Mouse (Mus musculus): ENCODE measurements around the gene Evi2a.

The Evi2a gene

GRCm38 (mm10) chr11:79530333-79530761 lies at the start of gene Evi2a, which contains the start of gene Evi2:
TSS of gene Evi2a (minus strand) at chr11:79530609.
TSS of gene Evi2 (minus strand) at chr11:79530589.
- in situ Hi-C loops (cut with MboI, MseI): no loop called here

GRCm38 (mm10) chr11:79577741-79578140 lies 47.3 kb upstream of the Evi2a start:
- in situ Hi-C loops (cut with MboI, MseI): loop anchor here (10.0 to 25.0 kb wide), 2 partner anchors 93 to 335 kb away; no protein-coding TSS in a partner anchor

- in situ Hi-C loops (cut with MboI, MseI): loop anchor here (10.0 to 25.0 kb wide), 2 partner anchors 91 to 337 kb away; no protein-coding TSS in a partner anchor
Observed at GRCm38 (mm10) chr11:79575383-79576073, 45.1 kb upstream of the Evi2a start.

- in situ Hi-C loops (cut with MboI, MseI): loop anchor here in 1 of 2 experiments (10.0 kb wide), 1 partner anchor 89 kb away; no protein-coding TSS in a partner anchor
Observed at GRCm38 (mm10) chr11:79573836-79574235, 43.4 kb upstream of the Evi2a start.

- in situ Hi-C loops (cut with MboI, MseI): loop anchor here in 1 of 2 experiments (10.0 kb wide), 1 partner anchor 86 kb away; no protein-coding TSS in a partner anchor
Observed at GRCm38 (mm10) chr11:79570319-79570718, 39.9 kb upstream of the Evi2a start.

- in situ Hi-C loops (cut with MboI, MseI): no loop called here
Observed at GRCm38 (mm10) chr11:79568197-79568911, 37.9 kb upstream of the Evi2a start.

GRCm38 (mm10) chr11:79566947-79567346 lies 36.5 kb upstream of the Evi2a start:
- in situ Hi-C loops (cut with MboI, MseI): no loop called here

- in situ Hi-C loops (cut with MboI, MseI): no loop called here
Observed at GRCm38 (mm10) chr11:79563493-79563892, 33.1 kb upstream of the Evi2a start.

- in situ Hi-C loops (cut with MboI, MseI): no loop called here
Observed at GRCm38 (mm10) chr11:79560536-79560935, 30.1 kb upstream of the Evi2a start.

GRCm38 (mm10) chr11:79552622-79553021 lies 22.2 kb upstream of the Evi2a start:
- in situ Hi-C loops (cut with MboI, MseI): loop anchor here in 1 of 2 experiments (5.0 kb wide), 1 partner anchor 55 kb away; no protein-coding TSS in a partner anchor

GRCm38 (mm10) chr11:79536293-79536692 lies 5.9 kb upstream of the Evi2a start:
- in situ Hi-C loops (cut with MboI, MseI): no loop called here

GRCm38 (mm10) chr11:79535554-79535953 lies 5.1 kb upstream of the Evi2a start:
- in situ Hi-C loops (cut with MboI, MseI): no loop called here

- in situ Hi-C loops (cut with MboI, MseI): no loop called here
Observed at GRCm38 (mm10) chr11:79533950-79534690, 3.7 kb upstream of the Evi2a start.

GRCm38 (mm10) chr11:79533311-79533710 lies 2.9 kb upstream of the Evi2a start:
- in situ Hi-C loops (cut with MboI, MseI): no loop called here

- in situ Hi-C loops (cut with MboI, MseI): no loop called here
Observed at GRCm38 (mm10) chr11:79531485-79531884, 1.1 kb upstream of the Evi2a start.

- in situ Hi-C loops (cut with MboI, MseI): no loop called here
Observed at GRCm38 (mm10) chr11:79530774-79531173, 365 bp upstream of the Evi2a start.

- in situ Hi-C loops (cut with MboI, MseI): loop anchor here in 1 of 2 experiments (10.0 kb wide), 1 partner anchor 1035 kb away; the partner anchor contains the start of genes Sarm1 and Vtn
Observed at GRCm38 (mm10) chr11:79529736-79530135, 673 bp downstream of the Evi2a start.

- in situ Hi-C loops (cut with MboI, MseI): loop anchor here in 1 of 2 experiments (10.0 kb wide), 1 partner anchor 1034 kb away; the partner anchor contains the start of genes Sarm1 and Vtn
Observed at GRCm38 (mm10) chr11:79529226-79529625, 1.2 kb downstream of the Evi2a start.

GRCm38 (mm10) chr11:79528601-79529000 lies 1.8 kb downstream of the Evi2a start:
- in situ Hi-C loops (cut with MboI, MseI): loop anchor here in 1 of 2 experiments (10.0 kb wide), 1 partner anchor 1034 kb away; the partner anchor contains the start of genes Sarm1 and Vtn

- in situ Hi-C loops (cut with MboI, MseI): loop anchor here in 1 of 2 experiments (10.0 kb wide), 1 partner anchor 1033 kb away; the partner anchor contains the start of genes Sarm1 and Vtn
Observed at GRCm38 (mm10) chr11:79527739-79528384, 2.5 kb downstream of the Evi2a start.
